Mouse (Mus musculus) embryonic facial prominence, embryonic 15.5 days (tissue): ENCODE data around the gene Tcf7l1. TPM values are rescaled to one million over a fixed set of nuclear protein-coding genes. Genes with fewer than 3 reads are reported as not detected.
A peak's percentile ranks its signal among the peaks of the same experiment; 100 is the strongest.

Experiments
- ATAC-seq: fragments of 200-750 bp; cut with Nextera tagmentation; 2 replicates; pipeline ENCODE4 v1.8.0; 2017; ENCODE audit warnings: low read depth, moderate TSS enrichment; ENCODE audit not compliant: insufficient number of reproducible peaks, low FRiP score, low TSS enrichment
- H3K27ac ChIP-seq: fragments of 300-500 bp; sonication (generic); replicated peaks from 2 replicates; pipeline ENCODE4 v1.5.1; 2015; ENCODE audit warnings: mild to moderate bottlenecking, inconsistent platforms
- H3K27me3 ChIP-seq: fragments of 300-500 bp; sonication (generic); 2 replicates; pipeline ENCODE4 v1.6.1; 2015; ENCODE audit warnings: inconsistent platforms
- H3K36me3 ChIP-seq: fragments of 300-500 bp; sonication (generic); 2 replicates; pipeline ENCODE4 v1.6.1; 2015; ENCODE audit warnings: mild to moderate bottlenecking, inconsistent platforms
- H3K4me1 ChIP-seq: fragments of 300-500 bp; sonication (generic); 2 replicates; pipeline ENCODE4 v1.6.1; 2015; ENCODE audit warnings: inconsistent platforms
- H3K4me2 ChIP-seq: fragments of 300-500 bp; sonication (generic); replicated peaks from 2 replicates; pipeline ENCODE4 v1.6.1; 2015; ENCODE audit warnings: mild to moderate bottlenecking, inconsistent platforms
- H3K4me3 ChIP-seq: fragments of 300-500 bp; sonication (generic); replicated peaks from 2 replicates; pipeline ENCODE4 v1.5.1; 2015; ENCODE audit warnings: mild to moderate bottlenecking, inconsistent platforms
- H3K9ac ChIP-seq: fragments of 300-500 bp; sonication (generic); 2 replicates; pipeline ENCODE4 v1.6.1; 2015; ENCODE audit warnings: inconsistent platforms
- H3K9me3 ChIP-seq: fragments of 300-500 bp; sonication (generic); replicated peaks from 2 replicates; pipeline ENCODE4 v1.6.1; 2016; ENCODE audit warnings: inconsistent platforms
- WGBS: fragments of 180-500 bp; shearing (Covaris S2); methylation state at CpG from one replicate; pipeline ENCODE4 v1.1.7; 2015; 5-methylcytosine and 5-hydroxymethylcytosine counted together
- polyA plus RNA-seq: library from polyadenylated mRNA; unstranded; fragments of >200 nt; fragmentation: Nextera tagmentation; extraction: Ambion mirVana; gene quantifications from 2 replicates; pipeline ENCODE4 v1.2.1, GENCODE M21; 2015

Gene Tcf7l1
- polyA plus RNA-seq, 1 experiment from 2014 or later = 54.7 TPM

DNA sequence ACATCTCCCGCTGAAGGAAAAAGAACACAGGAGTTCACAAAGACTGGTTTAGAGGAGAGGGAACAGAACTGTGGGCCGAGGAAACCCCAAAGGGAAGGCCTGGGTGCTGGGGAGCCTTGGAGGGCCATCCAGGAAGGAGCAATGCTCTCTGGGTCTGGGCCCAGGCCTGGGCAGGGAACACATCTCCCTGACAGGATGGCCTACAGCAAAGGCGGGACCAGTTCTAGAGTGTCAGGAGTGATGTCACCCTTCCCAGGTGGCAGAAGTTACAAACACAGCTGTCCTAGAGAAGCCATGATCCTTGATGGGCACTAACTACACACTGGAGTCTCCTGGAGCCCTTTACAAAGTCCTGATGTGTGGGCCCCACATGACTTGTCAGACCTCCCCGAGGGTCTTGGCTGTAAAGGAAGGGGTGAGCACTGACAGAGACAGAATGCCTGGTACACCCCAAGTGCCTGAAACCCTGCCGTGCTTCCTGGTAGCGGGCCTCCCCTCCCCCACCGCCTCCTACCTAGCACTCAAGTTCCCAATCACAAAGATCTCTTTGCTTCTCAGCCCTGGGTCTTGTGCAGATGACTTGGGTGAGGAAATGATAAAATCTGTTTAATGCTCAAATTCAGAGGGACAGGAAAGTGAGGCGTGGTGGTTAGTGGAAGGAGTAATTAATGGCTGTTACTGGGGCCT, 64.4 kb downstream of the Tcf7l1 start:
- 28% methylated on average over 8 of the region's 8 CpGs for WGBS
- Histone ChIP-seq H3K4me2 (peak overlapping the region; percentile 17; the same call in 1 of the 2 replicates), H3K27me3 (no peaks in the 10 kb centered on the region), H3K4me1 (peaks cover 71% of the 10 kb centered on the region), H3K9ac (no peak overlapping the region), H3K9me3 (no peaks in the 10 kb centered on the region), H3K4me3 (no peak overlapping the region), H3K27ac (peak overlapping the region; percentile 83), H3K36me3 (no peaks in the 10 kb centered on the region)
- ATAC-seq = peak; percentile 27; the same call in 1 of the 2 replicates

DNA sequence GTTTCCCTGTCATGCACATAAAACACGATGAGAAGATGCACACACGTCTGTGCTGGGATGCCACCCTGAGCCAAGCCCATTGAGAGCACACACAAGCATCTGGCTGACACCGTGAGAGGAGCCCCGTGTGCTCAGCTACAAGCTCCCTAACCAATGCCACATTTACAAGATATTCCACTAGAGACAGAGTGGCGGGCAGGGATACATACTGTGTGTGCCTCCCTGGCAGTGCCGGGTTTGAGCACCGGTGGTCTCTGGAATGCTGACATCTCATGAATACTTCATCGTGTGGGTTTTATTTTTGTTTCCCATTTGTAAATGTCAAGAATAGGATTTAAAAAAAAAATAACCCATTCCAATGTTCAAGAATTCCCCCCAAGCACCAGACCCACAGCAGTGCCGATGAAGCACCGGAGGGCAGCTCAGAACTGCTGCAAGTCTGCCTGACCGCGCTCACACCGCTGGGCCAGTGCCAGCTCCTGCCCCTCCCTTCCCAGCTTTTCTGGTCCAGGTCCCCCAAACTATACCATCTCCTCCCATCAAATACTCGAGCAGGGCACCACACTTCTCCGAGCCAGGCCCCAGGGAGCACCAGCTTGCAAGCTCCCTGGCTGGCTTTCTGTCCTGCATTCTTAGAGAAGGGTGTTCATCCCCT, 65.2 kb downstream of the Tcf7l1 start:
- H3K27me3 ChIP-seq = no peaks in the 10 kb centered on the region
- no peak overlapping the region for H3K9ac ChIP-seq
- H3K4me1 ChIP-seq = peaks cover 63% of the 10 kb centered on the region
- H3K4me2 ChIP-seq = peak overlapping the region; percentile 17; the same call in 1 of the 2 replicates
- no peaks in the 10 kb centered on the region for H3K9me3 ChIP-seq
- no peaks in the 10 kb centered on the region for H3K36me3 ChIP-seq
- H3K4me3 ChIP-seq = no peak overlapping the region
- peak overlapping the region; percentile 83 for H3K27ac ChIP-seq
- WGBS = 22% methylated on average over 15 of the region's 15 CpGs
- ATAC-seq = peak; percentile 36; the same call in 1 of the 2 replicates

DNA sequence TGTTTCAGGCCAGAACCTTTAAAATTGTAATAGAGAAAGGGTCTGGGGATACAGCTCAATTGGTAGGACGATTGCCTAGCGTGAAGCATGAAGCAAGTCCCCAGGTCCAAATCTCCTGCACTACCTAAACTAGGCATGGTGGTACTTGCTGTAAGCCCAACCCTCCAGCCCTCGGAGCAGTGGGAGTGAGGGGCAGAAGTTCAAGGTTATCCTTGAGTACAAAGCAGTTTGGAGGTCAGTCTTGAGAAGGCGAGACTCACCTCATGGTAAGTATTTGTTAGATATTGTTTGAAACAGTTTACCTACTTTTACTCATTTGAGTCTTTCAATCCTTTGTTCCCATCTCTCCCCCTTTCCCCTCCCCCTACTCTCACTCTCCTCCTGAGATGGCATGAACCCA, 65.9 kb downstream of the Tcf7l1 start:
- H3K4me1 ChIP-seq = peaks cover 59% of the 10 kb centered on the region
- no peaks in the 10 kb centered on the region for H3K36me3 ChIP-seq
- H3K4me3 ChIP-seq = no peak overlapping the region
- 85% methylated on average over 4 of the region's 4 CpGs for WGBS
- H3K4me2 ChIP-seq = no peak overlapping the region
- ATAC-seq = no peak
- no peaks in the 10 kb centered on the region for H3K27me3 ChIP-seq
- no peaks in the 10 kb centered on the region for H3K9me3 ChIP-seq
- peak overlapping the region; percentile 83; the same call in 1 of the 2 replicates for H3K27ac ChIP-seq
- H3K9ac ChIP-seq = no peak overlapping the region

DNA sequence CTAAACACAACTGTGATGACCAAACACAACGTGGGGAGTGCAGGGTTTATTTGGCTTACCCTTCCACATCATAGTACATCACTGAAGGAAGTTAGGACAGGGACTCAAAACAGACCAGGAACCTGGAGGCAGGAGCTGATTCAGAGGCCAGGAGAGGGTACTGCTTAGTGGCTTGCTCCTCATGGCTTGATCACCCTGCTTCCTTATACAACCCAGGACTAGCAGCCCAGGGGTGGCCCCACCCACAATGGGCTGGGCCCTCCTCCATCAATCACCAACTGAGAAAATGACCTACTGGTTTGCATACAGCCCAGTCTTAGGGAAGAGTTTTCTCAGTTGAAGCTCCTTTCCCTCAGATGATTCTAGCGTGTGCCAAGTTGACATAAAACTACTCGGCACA, 68.2 kb downstream of the Tcf7l1 start:
- Histone ChIP-seq H3K27me3 (no peaks in the 10 kb centered on the region), H3K27ac (peak overlapping the region; percentile 34; the same call in 1 of the 2 replicates), H3K36me3 (peaks cover 4% of the 10 kb centered on the region; the same call in 1 of the 2 replicates), H3K4me2 (no peak overlapping the region), H3K9ac (no peak overlapping the region), H3K9me3 (no peaks in the 10 kb centered on the region), H3K4me1 (peaks cover 57% of the 10 kb centered on the region), H3K4me3 (no peak overlapping the region)
- ATAC-seq = no peak
- 82% methylated on average over 3 of the region's 3 CpGs for WGBS

DNA sequence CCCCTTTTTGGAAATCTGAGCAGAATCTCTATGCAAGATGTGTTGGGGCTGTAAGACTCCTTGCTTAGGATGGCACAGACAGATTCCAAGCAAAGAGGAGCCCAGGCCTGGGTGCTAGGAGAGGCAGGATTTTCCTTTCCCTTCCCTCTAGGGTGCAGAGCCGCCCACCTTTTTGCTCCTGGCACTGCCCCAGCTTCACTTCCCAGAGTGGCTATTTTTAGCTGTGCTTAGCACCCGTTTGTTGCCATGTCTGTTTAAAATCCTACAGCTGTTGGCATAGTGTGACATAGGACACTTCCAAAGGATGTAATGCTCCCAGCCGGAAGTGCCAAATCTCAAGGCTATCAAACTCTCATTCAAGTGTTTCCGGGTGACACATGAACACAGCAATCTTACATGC, 74.3 kb downstream of the Tcf7l1 start:
- peak overlapping the region; percentile 86 for H3K27ac ChIP-seq
- H3K4me3 ChIP-seq = no peak overlapping the region
- H3K9me3 ChIP-seq = no peaks in the 10 kb centered on the region
- no peak overlapping the region for H3K9ac ChIP-seq
- H3K36me3 ChIP-seq = peaks cover 4% of the 10 kb centered on the region; the same call in 1 of the 2 replicates
- H3K4me2 ChIP-seq = no peak overlapping the region
- H3K27me3 ChIP-seq = no peaks in the 10 kb centered on the region
- ATAC-seq = no peak
- H3K4me1 ChIP-seq = peaks cover 66% of the 10 kb centered on the region
- 20% methylated on average over 4 of the region's 4 CpGs for WGBS

DNA sequence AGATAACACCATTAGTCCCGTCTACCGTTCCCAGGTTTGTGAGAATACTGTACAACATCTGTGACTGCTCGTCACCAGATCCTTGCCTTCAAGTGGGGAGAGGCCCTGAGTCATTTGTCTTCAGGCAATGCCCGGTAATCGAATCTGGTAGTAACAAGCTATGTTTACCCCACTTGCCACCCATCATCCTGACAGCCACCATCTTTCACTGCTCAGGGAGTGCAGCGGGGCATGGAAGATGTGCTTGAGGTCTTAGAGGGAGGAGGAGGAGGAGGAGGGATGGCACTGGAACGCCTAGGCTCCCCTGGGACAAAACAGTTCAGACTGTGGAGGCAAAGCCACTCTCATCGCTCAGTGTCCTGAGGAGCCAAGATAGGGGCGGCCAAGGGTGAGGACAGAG, 74.8 kb downstream of the Tcf7l1 start:
- Histone ChIP-seq H3K4me3 (no peak overlapping the region), H3K27ac (peak overlapping the region; percentile 86), H3K4me2 (no peak overlapping the region), H3K27me3 (no peaks in the 10 kb centered on the region), H3K4me1 (peaks cover 70% of the 10 kb centered on the region), H3K9ac (no peak overlapping the region), H3K36me3 (peaks cover 4% of the 10 kb centered on the region; the same call in 1 of the 2 replicates), H3K9me3 (no peaks in the 10 kb centered on the region)
- no peak for ATAC-seq
- WGBS = 24% methylated on average over 9 of the region's 9 CpGs

DNA sequence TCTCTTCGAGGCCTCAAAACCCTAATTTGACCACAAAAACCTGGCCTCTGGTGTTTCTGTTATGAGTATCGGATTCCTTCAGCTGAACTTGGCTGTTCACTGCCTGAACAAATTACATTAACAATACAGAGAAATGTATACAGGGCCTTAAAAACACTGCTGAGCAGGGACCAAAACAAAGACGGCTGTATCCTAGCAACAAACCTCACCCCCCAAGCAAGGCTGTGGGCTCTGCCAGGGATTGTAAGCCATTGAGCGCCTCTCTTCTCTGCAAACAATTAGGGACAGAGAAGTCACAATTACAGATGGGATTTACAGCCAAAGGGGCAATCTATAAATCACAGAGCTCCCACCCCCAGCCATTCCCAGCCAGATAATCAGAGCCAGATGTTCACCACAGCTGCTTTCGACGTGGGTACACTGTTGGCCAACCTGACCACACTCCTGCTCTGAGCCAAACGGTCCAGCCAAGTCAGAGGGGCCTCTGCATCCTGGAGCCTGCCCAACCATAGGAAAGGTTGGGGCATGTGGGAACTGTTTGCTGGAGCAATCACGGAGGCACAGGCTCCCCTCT, 77.5 kb downstream of the Tcf7l1 start:
- H3K9me3 ChIP-seq = no peaks in the 10 kb centered on the region
- no peaks in the 10 kb centered on the region for H3K36me3 ChIP-seq
- peak overlapping the region; percentile 21; the same call in 1 of the 2 replicates for H3K4me2 ChIP-seq
- H3K9ac ChIP-seq = no peak overlapping the region
- peaks cover 84% of the 10 kb centered on the region for H3K4me1 ChIP-seq
- 6% methylated on average over 8 of the region's 8 CpGs for WGBS
- peak; percentile 93 for ATAC-seq
- H3K27ac ChIP-seq = peak overlapping the region; percentile 86
- no peak overlapping the region for H3K4me3 ChIP-seq
- H3K27me3 ChIP-seq = no peaks in the 10 kb centered on the region

DNA sequence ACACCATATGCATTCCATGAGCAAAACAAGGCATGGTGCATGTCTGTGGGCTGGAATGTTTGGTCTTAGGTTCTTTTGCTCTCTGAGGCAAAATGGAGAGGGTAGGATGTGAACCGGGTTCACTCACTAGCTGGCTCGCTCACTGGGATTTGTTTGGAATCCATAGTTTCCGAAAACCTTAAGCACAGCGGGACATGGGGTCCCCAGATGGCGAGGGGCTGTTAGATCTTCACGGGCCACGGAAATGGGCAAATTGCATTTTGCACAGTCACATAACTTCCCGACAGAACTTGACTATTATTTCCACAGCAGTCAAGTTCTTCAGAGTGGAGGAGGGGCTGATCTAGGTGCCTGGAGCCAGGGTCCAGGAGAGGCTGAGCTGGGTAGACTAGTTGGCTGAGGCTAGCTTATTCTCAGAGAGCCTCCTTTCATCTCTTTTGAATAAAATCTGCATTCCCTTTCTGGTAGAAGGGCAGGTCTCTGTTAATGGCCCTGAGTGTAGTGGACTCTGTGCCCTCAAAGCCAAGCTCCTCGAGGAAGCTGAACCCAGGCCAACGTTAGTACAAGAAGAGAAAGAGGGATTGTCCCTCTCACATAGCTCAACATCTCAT, 78.1 kb downstream of the Tcf7l1 start:
- peaks cover 90% of the 10 kb centered on the region for H3K4me1 ChIP-seq

DNA sequence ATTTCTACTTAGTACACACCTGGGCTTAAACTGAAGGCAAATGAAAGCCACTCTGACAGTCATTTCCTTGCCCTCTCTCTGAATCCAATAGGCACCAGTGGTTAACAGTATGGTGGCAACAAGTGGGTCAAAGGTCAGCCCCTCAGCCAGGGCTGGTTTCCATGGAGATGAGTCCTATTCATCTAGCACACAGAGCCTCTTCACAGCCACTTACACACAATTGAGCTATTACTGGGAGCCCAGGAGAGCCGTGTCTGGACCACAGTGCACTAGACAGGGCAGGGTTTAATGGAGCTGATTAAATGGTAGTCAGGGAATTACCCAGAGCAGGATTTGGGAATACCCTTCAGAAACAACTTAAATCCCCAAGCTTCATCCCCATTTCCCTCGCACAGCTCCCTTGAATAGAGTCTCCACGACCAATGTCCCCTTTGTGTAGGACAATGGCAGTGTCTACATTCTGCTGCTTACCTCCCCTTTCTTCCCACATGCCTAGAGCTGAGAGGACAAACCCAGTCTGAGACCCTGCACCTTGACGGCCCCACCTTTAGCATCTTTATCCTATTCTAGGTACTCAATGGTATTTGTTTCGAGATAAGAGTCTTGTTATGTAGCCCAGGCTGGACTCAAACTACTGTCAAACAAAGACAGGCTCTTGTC, 89.5 kb downstream of the Tcf7l1 start:
- no peaks in the 10 kb centered on the region for H3K27me3 ChIP-seq
- H3K9ac ChIP-seq = no peak overlapping the region
- H3K9me3 ChIP-seq = no peaks in the 10 kb centered on the region
- 58% methylated on average over 5 of the region's 5 CpGs for WGBS
- H3K4me2 ChIP-seq = no peak overlapping the region
- peaks cover 42% of the 10 kb centered on the region for H3K4me1 ChIP-seq
- no peak overlapping the region for H3K4me3 ChIP-seq
- 0 out of 2 replicates have a peak, but pooled peaks cover 10% of the 10 kb centered on the region for H3K36me3 ChIP-seq
- no peak for ATAC-seq
- H3K27ac ChIP-seq = no peak overlapping the region

More for the DNA sequence above, 78.1 kb downstream of the Tcf7l1 start:
- Histone ChIP-seq H3K27me3 (no peaks in the 10 kb centered on the region), H3K36me3 (no peaks in the 10 kb centered on the region), H3K9ac (no peak overlapping the region), H3K9me3 (no peaks in the 10 kb centered on the region), H3K4me2 (peak overlapping the region; percentile 21), H3K27ac (peak overlapping the region; percentile 86), H3K4me3 (no peak overlapping the region)
- WGBS = 19% methylated on average over 10 of the region's 10 CpGs
- no peak; the same call in 1 of the 2 replicates for ATAC-seq

DNA sequence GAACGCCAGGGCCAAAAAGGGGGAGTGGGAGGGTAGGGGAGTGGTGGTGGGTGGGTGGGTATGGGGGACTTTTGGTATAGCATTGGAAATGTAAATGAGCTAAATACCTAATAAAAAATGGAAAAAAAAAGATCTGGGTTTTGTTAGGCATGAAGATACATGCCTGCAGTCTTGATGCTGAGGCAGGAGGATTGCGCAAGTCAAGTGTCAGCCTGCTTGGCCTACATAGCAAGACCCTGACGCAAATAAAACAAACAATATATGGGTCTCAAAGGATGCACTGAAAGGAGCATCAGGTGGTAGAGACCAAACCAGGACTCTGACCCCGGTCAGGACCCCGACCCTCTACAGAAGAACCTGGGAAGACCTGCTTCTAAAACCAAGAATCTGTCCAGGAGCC, 90.5 kb downstream of the Tcf7l1 start:
- no peak overlapping the region for H3K9ac ChIP-seq
- no peak overlapping the region for H3K4me2 ChIP-seq
- 97% methylated on average over 5 of the region's 5 CpGs for WGBS
- H3K27me3 ChIP-seq = no peaks in the 10 kb centered on the region
- 0 out of 2 replicates have a peak, but pooled peaks cover 10% of the 10 kb centered on the region for H3K36me3 ChIP-seq
- no peak overlapping the region for H3K27ac ChIP-seq
- no peak for ATAC-seq
- H3K4me1 ChIP-seq = peaks cover 46% of the 10 kb centered on the region
- H3K9me3 ChIP-seq = no peaks in the 10 kb centered on the region
- H3K4me3 ChIP-seq = no peak overlapping the region
